Mouse (Mus musculus): ENCODE measurements at regions not wholly inside any gene's neighbourhood (a gene's known extent, or its start where the extent isn't known, plus 50 kb on each side); places are given as distances from the start of the nearest gene placed in this dataset.

DNA sequence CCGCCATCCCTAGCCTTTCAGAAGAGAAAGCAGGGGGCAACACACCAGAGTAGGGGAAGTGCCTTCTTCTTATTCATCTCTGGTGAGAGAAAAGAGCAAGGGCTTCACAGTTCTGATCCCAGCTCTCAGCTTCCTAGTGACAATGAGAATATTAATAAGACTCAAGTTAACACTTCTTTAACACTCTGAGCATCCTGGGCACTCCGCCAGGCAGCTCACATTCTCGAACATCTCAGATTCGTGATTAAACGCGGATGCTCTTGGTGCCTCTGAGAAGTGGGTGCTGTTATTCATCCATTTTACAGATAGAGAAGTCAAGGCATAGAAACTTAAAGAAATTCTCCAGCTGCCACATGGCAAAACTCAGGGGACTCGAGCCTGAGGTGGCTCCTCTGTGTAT, 237.1 kb downstream of the Rps15a start:
- no peak for DNase-seq (ENCODE audit: low spot score in 2 of 2)

DNA sequence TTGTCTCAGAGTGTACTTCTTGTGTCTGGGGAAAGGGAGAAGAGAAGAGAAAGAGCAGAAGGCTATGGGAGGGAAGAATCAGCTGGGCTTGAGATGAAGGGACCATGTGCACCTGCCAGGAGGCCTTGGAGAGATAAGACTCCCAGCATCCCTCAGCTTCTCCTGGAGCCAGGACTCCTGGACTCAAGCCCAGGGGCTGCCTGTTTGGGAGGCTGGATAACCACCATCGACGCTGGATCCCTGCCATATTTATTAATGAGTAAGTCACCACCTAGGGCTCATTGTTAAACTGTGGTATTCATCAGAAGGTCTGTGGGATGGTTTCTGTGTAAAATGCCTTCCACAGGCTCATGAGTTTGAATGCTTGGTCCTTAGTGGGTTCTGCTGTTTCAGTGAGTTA, 240.7 kb downstream of the Rps15a start:
- DNase-seq (ENCODE audit: low spot score in 2 of 2): no peak

DNA sequence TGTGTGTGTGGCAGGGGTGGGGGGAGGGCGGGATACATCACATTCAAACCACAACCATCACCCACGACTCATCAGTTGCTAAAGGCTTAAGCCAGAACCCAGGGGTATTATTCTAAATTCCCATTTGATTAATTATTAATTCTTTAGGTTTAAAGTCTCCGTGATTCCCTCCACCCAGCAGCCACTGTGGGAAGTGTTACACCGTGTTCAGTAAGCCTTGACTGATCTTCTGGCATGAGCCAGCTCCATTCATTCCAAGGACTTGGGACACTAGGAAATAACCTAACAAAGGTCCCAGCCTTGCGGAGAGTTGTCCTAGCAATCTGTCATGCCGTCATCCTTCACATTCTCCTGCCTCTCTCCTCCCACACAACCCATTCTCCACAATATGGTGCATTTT, 256.6 kb downstream of the Rps15a start:
- no peak for DNase-seq (ENCODE audit: low spot score in 2 of 2)

DNA sequence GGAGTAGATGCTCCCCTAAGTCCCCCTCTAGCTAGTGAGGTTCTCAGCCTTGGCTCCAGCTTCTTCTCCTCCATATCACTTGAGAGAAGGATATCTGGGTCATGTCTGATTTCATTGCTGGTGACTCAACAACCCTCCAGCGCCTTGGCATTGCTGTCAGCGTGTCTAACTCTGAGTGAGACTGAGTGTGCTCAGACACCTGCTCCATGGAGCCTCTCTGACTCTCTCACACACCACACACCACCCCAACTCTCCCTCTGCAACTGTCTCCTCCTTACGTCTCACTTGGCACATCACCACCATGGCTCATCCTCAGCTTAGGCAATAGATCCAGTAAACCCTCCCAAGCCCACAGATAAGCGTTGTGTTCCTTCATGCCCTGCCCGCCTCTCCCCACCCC, 260.0 kb downstream of the Rps15a start:
- no peak for DNase-seq (ENCODE audit: low spot score in 2 of 2)

DNA sequence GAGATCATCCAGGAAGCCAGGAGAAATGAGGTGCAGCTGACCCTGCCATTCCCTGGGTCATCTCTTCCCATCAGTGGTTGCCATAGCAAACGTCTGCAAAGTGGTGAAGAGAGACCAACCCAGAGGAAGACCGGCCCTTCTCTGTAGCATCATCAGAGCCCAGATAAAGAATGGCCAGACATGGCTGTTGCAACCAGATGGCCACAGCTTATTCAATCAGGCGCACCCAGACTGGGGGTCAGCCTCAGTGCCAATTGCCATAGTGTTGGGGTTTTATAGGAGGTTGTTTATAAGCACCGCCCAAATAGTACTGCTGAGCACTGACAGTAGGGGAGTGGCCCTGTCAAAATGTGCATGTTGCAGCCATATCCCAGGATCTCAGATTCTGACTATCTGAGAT, 262.3 kb downstream of the Rps15a start:
- DNase-seq (ENCODE audit: low spot score in 2 of 2): no peak

DNA sequence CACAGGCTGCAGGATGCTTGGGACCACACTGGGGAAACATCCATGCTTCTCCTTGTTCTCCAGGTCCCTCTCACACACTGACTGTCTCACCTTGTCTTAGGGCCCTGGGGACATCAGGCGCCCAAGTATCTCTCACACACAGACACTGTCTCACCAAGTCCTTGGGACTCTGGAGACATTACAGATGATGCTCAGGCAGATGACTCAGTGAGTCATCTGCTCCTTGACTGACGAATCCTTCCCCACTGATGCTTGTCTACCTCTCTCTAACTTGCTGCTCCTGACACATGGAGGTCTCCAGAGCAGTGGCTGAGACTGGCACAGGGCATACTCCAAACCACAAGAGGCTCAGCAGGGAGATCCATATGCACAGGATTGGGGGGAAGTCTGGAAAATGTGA, 263.1 kb downstream of the Rps15a start:
- no peak for DNase-seq (ENCODE audit: low spot score in 2 of 2)

DNA sequence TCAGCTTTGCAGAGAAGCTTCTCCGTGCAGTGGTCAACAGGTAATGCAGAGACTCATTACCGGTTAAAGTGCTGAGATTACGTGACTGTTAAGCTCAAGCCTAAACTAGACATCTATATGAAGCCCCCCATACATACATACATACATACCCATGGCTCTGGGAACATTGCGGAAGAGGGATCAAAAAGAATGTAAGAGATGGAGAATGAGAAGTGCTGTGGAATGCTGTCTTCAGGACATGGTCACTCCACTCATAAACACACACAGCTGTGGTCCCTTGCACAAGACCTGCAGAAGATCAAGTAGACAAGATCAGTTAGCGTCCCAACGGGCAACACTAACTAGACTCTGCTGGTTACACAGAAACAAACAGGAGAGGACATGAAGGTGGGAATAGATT, 265.2 kb downstream of the Rps15a start:
- no peak for DNase-seq (ENCODE audit: low spot score in 2 of 2)

DNA sequence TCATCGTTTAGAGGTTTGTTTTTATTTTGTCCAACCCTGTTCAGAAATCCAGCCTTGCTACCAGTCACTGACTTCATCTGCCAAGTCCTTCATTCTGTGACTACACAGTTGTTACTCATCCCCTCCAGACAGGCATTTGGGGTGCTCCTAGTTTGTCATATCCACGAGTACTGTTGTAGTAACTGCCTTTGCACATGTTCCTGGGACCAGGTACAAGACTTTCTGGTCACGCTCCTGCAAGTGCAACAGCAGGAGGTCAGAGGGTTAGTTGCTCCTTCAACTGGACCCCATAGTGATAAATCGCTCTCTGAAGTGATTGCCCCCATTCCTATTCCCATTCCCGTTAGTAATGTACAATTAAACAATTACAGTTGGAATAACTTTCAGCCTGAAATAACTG, 269.9 kb downstream of the Rps15a start:
- no peak for DNase-seq (ENCODE audit: low spot score in 2 of 2)

DNA sequence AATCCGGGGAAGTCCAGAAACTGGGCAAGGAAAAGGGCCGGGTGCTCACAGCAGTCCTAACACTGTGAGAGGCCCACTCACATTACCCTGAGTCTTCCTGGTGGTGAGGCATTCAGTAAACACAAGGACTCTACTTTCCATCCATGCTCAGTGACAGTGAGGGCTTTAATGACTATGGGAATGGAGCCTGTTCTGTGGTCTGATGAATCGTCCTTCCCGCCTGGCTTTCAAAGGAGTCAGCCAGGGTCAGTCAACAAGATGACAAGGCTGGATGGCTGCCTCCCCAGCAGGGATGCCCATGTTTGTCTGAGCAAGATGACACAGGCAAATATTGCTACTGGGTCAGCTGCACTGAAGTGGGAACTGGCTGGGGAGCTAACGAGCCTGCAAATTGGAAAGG, 273.2 kb downstream of the Rps15a start:
- DNase-seq (ENCODE audit: low spot score in 2 of 2): no peak

DNA sequence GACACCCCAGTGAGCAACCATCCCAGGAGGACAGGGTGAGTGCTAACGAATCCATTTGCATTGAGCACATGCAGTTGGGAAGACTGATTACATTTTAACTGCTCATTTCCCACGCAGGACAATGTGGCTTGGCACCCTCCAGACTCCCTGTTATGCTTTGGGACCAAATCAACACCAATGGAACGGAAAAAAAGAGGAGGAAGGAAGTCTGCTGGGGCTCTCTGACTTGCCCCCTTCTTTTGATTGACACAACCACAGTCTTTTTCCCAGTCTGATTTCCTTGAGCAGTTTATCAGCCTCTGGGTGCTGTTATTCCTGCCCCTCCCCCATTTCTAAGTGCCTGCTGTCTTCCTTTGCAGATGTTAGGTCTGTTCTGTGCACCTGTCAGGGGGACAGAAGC, 321.0 kb downstream of the Rps15a start:
- no peak for DNase-seq (ENCODE audit: low spot score in 2 of 2)

DNA sequence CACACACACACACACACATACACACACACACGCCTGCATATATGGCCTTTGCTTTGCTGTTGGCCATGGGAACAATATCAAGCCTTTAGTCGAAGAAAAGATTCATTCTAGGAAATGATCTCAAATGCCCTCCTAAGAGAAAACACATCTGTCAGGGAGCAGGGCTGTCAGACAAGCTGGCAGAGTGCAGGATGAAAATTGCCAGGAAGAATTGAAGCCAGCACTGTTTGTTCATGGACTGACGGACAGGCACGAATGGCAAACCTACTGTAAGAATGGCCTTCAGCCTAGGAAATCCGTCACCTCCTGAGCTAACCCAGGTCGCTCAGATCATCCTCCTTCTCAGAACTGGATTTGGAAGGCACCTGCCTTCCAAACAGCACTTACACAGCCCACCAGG, 322.0 kb downstream of the Rps15a start:
- DNase-seq (ENCODE audit: low spot score in 2 of 2): no peak

DNA sequence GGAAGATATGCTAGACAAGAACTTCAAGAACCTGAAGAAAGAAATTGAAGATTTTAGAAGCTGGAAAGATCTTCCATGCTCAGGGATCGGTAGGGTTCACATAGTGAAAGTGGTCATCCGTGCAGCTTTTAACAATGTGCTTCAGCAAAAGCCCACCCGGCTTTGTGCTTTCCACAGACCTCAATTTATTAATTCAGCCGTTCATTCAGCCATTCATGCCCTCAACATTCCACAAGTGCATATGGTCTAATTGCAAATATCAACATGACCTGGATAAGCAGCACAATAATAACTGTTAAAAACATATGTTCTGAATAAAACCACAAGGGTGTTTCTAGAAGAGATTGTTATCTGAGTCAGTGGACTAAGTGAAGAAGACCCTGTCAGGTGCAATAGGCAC, 323.5 kb downstream of the Rps15a start:
- no peak for DNase-seq (ENCODE audit: low spot score in 2 of 2)

DNA sequence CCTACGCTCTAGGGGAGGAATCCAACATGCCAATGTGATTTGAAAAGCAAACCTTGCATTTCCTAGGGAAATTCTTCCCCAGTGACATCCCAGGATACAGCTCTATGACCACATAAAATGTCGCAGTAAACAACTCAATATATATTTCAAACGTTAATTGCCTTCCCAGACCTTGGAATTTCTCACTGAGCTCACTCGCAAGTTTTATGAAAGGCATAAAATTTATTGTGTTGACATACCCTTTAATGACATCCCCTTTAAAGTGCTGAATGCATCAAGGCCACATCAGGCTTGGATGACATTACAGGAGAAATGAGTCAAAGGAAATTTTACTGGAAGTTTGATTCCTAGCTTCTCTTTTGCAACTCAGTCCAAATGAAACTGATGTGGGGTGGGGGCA, 337.0 kb downstream of the Rps15a start:
- no peak for DNase-seq (ENCODE audit: low spot score in 2 of 2)

DNA sequence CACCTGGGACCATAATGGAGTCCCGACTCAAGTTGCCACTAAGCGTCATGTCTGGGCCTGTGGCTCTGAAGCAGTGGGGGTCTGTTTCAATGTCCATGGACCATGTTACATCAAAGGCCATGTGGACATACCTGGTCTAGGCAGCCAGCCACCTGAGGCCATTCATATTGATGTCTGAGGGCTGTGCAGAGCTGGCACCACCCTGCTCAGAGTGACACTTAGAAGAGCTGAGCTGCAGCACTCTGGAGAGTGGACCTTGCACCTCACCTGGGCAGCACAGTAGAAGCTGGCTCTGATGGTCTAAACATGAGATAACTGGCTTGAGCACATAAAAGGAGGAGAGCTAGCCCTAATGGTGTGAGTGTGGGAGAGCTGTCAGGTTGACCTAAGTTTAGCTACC, 338.1 kb downstream of the Rps15a start:
- no peak for DNase-seq (ENCODE audit: low spot score in 2 of 2)

DNA sequence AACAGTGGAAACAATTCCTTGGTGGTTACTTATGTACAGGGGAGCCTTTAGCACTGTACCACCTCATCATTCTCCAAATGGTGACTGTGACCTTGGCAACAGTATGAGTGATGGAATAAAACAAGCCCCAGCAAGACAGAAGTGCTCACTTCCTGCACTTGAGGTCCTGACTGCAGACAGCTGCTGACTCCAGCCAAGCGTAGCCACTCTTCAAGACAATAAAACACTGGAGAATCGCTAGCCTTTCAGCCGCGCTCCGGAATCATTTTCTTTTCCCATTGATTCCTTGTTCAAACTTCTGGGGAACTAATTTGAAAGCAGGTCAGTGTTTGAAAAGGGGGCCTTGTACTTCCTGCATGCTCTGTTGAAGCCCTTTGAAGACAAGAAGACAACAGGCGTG, 344.2 kb downstream of the Rps15a start:
- no peak for DNase-seq (ENCODE audit: low spot score in 2 of 2)

DNA sequence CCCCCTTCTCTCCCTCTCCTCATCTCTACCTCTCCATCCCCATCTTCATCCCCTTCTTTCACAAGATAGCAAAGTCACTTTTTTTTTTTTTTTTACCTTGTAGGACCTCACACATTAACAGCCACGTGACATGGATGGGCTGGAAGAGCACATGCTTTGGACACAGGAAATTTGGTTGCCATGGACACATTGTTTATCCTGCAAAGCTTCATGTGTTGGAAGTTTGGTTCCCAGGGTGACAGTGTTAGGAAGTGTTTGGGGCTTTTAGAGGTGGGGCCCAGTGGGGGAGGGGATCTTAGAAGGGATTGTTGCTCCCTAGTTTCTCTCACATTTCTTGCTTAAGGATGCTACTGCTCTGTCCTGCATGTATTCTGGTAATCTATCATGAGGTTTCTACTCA, 356.5 kb downstream of the Rps15a start:
- no peak for DNase-seq (ENCODE audit: low spot score in 2 of 2)

DNA sequence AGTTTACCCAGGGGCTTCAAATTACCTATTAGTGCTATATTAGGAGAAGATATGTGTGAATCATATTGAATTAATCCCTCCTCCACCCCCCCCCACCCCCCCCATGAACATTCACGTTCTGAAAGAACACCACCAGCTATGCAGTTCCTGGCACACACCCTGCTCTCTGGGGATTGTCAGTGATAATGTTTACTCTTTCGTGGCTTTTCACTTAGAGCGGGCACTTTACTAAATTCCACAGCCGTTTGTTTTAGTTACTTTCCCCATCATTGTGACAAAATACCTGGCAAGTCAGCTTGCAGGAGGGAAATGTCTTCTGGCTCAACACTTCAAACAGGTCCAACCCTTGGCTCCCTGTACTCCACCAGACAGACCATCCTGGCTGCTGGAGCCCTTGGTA, 359.0 kb downstream of the Rps15a start:
- no peak for DNase-seq (ENCODE audit: low spot score in 2 of 2)

DNA sequence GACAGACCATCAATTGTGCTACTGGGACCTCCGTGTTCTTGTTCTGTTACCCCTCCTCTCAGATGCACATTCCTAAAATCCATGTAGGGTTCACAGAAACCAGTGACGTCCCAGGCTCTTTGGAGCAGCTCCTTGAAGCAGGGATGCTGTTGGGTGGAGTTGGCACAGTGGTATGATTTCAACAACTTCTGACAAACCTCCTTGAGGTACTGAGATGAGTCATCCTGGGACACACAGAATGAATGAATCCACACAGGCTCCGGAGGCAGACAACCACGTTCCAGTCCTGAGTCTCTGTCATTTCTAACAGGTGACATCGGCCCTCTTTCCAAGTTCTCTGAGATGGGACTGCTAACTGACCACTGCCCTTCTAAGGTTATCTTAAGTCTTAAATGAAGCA, 360.2 kb downstream of the Rps15a start:
- no peak for DNase-seq (ENCODE audit: low spot score in 2 of 2)

DNA sequence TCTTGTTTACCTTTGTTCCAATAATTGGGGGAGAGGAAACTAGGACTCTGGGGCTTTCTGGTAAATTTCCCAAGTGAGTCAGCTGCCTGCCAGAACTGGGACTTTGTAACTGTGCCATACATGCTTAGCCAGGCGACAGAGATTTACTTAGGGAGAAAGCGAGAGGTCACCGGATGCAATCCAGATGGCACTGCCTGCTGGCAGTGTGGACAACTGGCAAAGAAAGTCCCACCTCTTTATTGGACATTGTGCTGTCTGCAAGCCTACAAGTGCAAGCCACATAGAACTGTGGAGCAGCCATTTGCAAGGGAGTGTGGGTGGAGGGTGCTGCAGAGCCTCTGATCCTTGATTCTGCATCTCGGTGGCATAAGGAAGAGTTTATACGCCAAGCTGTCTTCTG, 362.7 kb downstream of the Rps15a start:
- peak in 1 of 2 experiments; percentile 23 for DNase-seq (ENCODE audit: low spot score in 2 of 2)

DNA sequence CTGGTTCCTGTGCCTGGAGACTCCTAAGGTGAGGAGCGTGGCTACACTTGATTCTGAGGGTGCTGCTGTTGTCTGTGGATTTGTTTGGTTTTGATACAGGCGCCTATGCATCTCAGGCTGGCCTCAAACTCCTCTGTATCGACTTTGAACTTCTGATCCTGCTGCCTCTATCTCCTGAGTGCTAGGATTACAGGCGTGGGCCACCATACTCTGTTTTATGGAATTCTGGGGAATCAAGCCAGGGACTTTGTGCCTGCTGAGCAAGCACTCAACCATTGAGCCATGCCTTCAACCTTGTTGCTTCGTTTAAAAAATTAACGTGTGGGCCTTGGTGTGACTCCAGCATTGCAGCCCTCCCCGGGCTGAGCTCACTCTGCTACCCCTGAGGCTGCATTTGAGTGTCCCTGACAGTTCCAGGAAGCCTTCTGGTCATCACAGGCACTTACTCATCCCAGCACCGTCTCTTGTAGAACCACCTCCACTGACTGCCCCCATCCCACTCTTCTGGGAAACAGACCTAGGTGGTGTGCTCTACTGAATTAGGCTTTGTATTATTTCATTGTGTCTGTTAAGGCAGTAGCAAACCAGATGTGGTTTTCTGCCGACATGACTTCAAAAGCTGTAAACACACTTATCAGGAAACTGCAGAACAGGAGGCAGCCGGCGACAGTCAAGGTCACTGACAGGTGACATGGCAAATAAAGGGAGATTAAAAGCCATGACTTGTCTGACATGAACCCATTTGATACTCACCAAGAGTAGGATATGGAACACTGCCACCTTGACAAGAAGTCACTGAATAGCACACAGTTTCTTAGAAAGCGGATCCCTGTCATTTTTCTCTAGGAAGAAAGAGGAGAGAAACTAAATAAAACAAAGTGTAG, 363.4 kb downstream of the Rps15a start:
- DNase-seq (ENCODE audit: low spot score in 2 of 2): no peak

DNA sequence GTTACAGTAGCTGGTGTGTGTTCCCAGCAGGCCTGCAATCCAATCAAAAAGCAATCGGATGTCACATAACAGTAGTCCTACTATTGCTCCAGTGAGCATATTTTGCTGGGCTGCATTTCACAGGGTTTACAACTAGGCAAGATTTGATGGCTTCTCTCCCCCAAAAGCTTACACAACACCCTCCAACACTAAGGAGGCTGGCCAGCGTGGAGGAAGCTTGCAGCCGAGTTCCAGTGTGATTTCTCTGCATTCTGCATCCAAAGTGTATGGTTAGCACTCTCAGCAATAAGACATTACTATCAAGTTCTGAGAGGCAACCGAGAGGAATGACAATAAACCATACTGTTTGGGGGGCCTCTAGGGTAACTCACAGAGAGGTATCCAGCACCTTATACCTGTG, 367.2 kb downstream of the Xylt1 start:
- no peak for DNase-seq (ENCODE audit: low spot score in 2 of 2)

DNA sequence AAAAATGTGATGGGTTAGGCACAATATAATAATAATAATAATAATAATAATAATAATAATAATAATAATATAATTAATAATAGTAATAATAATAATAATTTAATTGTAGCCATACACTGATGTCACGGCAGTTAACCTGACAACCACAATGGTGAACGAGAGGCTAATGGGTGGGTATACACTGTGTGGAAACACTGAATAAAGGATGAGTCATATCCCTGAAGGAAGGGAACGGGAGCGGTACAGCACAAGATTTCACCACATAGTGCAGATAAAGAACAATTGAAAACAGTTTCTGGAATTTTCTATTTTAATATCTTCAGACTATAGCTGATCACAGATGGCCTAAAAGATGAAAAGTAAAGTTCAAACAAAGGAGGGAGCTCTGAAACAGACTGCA, 365.6 kb downstream of the Xylt1 start:
- DNase-seq (ENCODE audit: low spot score in 2 of 2): no peak

DNA sequence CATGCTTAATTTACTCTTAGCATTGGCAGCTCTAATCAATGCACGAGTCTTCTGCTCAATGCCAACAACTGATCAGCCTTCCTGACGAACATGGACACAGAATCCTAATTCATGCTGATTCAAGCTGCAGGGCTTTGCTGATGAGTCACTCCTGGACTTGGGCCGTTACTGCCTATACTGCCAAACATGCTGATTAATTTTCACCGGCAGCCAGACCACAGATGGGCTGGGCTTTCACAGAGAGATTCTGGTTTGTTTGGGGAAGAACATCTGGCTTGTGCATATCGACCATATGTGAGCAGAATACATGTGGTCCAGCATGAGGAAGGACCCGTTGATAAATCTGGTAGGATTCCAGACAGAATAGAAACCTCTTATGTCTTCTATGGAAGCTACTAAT, 358.9 kb downstream of the Xylt1 start:
- DNase-seq (ENCODE audit: low spot score in 2 of 2): peak in 1 of 2 experiments; percentile 19

DNA sequence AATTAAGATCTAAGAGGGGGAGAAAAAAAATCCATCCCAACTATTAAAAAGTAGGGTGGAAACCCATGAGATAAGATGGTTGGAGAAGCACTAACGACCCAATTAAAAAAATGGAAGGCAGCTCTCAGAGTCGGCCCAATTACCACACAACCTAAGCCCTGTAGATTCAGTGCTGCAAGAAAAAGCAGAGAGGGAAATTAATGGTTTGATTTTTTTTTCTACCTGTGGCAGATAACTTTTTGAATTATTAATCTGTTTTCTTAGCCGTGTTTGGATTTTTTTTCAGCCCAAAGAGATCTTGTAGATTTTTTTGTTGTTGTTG, 354.9 kb downstream of the Xylt1 start:
- DNase-seq (ENCODE audit: low spot score in 2 of 2): no peak

Data from urinary bladder, postnatal 36 days (tissue).